Mouse (Mus musculus): ENCODE results near the gene Adgrf3.

GRCm38 (mm10) chr5:30172931-30173692 lies 32.4 kb downstream of the Adgrf3 start:
- TF ChIP-seq TCF12 (IDR thresholded peaks at IDR 0.05; ENCODE audit: insufficient read depth, poor library complexity, severe bottlenecking) (no peak), POLR2AphosphoS2 (IDR thresholded peaks at IDR 0.05; ENCODE audit: insufficient read length, low read depth) (no peak), MAX (IDR thresholded peaks at IDR 0.05; ENCODE audit: low read depth) (no peak), POLR2A (IDR thresholded peaks at IDR 0.05; ENCODE audit: insufficient read length, low read depth) (no peak), E2F4 (IDR thresholded peaks at IDR 0.05; ENCODE audit: insufficient read depth) (no peak), USF1 (IDR thresholded peaks at IDR 0.05; ENCODE audit: low read depth) (no peak), SRF (IDR thresholded peaks at IDR 0.05; ENCODE audit: control insufficient read depth, insufficient read length, low read depth) (no peak), CEBPB (IDR thresholded peaks at IDR 0.05; ENCODE audit: insufficient read depth, poor library complexity, severe bottlenecking) (no peak), MYOD1 (IDR thresholded peaks at IDR 0.05; ENCODE audit: control insufficient read depth in 1 of 3, insufficient read length in 2 of 3, low read depth in 2 of 3) (no peak), MYOG (IDR thresholded peaks at IDR 0.05; ENCODE audit: control insufficient read depth in 1 of 3, insufficient read depth in 1 of 3, insufficient read length in 2 of 3, low read depth in 2 of 3) (no peak), REST (IDR thresholded peaks at IDR 0.05; ENCODE audit: insufficient read depth, insufficient read length) (no peak), TCF3 (IDR thresholded peaks at IDR 0.05; ENCODE audit: insufficient read length, low read depth) (no peak)

Measured in myocyte (in vitro differentiated cells).